Mouse (Mus musculus) B cell, adult 62 days (primary cell): ENCODE measurements around the gene Zfp658. TPM values are rescaled to one million over a fixed set of nuclear protein-coding genes. Genes with fewer than 3 reads are reported as not detected.

ENCODE experiments used
- total RNA-seq: library from RNA; stranded (reverse); gene quantifications from 4 replicates; pipeline ENCODE4 v1.2.4, GENCODE M21; 2023

The Zfp658 gene
- total RNA-seq: 2.2 to 3.0 TPM (median 2.9 TPM) in 4 replicates

DNA sequence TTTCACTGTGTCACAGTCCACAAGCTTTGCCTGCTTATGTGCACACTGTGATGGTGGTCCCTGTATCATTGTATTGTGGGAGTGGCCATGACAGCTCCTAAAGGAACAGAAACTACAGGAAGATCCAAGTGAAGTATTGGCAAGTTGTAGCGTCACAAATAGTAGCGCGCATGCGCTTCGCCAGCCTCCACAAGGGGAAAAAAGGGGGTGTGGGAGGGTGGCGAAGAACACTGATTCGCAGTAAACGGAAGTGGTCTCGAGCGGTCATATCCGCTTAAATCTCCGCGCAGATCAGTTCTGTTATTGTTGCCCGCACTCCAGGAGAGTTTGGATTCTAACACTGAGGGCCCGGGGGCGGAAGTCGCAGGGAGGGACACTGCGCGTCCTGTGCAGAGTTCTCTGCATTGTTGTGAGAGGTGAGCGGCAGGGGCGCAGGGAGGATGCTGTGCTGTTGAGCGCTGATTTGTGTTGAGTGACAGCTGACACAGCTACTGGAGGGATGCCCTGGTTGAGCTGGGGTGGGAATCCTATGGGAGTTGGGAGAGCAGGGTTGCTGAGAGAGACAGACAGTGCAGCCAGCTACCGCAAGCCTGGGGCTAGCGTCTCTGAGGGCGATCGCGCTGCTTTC, at the start of gene Zfp658:
Gene Zfp658 (plus strand): TSS at position 251 of the 628 bp plus-strand sequence.

DNA sequence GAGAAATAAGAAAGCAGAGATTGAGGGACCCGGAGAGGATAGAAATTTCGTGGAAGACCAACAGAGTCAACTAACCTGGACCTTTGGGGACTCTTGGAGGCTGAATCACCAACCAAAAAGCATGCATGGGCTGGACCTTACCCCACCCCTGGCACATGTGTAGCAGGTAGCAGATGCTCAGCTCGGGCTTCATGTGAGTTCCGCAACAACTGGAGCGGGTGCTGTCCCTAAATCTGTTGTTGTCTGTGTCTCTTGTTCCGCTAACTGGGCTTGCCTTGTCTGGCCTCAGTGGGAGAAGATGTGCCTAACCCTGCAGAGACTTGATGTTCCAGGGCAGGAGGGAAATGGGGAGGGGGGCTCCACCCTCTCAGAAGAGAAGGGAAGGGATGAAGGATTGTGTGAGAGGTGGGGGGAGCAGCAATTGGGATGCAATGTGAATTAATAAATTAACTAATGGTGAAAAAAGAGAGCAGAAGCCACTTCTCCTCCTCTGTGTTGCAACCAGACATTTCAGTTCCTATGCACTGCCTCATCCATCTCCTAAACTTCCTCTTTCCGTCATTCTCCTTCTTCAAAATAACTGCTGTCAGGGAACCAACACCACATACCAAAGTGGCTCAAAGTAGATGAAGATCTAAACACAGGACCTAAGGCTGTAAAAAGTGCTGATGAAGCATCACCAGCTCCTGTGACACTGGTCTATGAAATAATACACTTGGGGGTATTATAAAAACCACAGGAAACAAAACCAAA, 17.7 kb upstream of the Zfp658 start, which contains the start of gene Cd33:
Gene Cd33 (minus strand): TSS at position 204 of the 753 bp plus-strand sequence.

DNA sequence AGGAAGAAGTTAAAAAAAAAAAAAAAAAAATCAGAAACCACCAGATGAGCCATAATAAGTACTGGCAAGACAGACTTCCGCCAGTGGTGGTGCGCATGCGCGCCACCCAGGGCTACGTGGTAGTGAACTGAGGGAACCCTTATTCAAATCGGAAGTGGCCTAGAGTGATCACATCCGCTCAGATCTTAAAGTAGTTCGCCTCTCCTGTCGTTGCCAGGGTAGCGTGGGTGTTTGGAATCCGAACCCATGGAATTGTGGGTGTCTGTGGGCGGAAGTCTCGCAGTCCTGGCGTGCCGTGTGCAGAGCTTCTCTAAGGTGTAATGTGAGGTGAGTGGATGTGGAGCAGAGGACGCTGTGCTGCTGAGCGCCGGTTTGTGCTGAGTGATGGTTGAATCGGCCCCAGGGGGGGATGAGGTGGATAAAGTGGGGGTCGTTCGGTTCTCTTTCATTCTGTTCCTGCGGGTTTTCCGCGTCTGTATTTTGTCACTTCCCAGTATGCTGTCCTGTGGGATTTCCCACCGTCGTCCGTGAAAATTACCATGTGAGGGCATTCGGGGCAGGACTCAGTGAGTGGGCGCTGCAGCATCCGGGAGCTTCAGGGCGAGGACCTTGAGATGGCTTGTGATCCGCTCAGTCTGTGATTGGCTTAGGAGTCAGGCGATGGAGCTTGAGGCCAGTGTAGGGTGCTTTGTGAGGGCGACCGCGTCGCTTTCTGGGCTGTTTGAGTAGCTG, 17.6 kb downstream of the Zfp658 start, which contains the start of gene Zfp719:
Gene Zfp719 (plus strand): TSS at position 171 of the 732 bp plus-strand sequence.

DNA sequence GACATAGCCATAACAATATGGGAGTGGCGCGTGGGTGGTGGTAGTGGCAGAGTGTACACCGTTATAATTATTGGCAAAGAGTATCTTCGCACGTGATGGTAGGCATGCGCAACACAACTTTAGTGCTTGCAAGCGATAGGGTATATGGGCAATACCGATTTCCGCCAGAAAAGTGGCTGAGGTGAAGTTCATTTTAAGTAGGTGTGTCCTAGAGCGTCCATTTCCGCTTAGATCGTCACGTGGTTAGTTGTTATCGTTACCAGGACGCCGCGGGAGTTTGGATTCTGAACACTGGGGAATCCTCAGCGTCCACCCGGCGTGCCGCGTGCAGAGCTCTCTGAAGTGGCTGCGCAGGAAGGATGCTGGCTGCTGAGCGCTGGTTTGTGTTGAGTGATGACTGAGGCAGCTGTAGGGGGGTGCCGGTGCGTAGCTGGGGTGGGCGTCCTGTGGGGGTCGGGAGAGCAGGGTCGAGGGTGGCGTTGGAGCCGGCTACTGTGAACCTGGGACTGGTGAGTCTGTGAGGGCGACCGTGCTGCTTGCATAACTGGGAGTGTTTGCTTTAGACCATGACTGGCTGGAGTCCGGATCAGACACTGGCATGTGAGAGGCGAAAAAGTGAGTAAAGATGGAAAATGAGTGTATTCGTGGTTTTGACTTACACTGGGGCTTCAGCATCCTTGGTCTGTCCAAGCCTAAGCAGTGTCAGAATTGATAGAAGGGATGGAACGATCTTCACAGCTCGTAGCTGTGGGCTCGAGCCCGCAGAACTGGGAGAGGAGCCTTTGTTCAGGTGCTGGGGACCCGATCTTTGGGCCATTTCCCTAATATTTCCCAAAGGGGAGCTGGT, 45.1 kb downstream of the Zfp658 start, which contains the start of gene Zfp819:
Gene Zfp819 (plus strand): TSS at position 274 of the 847 bp plus-strand sequence.

Other genes with a start within 250 kb of the Zfp658 start
- 26.4 to 30.3 TPM (median 28.8 TPM) in 4 replicates for gene Zfp715, start 249.0 kb upstream of the Zfp658 start, total RNA-seq
- gene Siglecf, start 210.9 kb upstream of the Zfp658 start, total RNA-seq: 0.37 to 0.39 TPM in 2 of 4 replicates, not detected in the others
- 349 to 365 TPM (median 363 TPM) in 4 replicates for gene Siglecg, start 154.1 kb upstream of the Zfp658 start, total RNA-seq
- gene Lim2, start 134.6 kb upstream of the Zfp658 start, total RNA-seq: not detected in 4 replicates
- 1.2 to 2.3 TPM (median 1.4 TPM) in 4 replicates for gene Nkg7, start 125.2 kb upstream of the Zfp658 start, total RNA-seq
- gene Cldnd2, start 121.5 kb upstream of the Zfp658 start, total RNA-seq: not detected in 4 replicates
- 34.5 to 38.9 TPM (median 38.1 TPM) in 4 replicates for gene Etfb, start 118.2 kb upstream of the Zfp658 start, total RNA-seq
- 1.3 TPM in 1 of 4 replicates, not detected in the others for gene Gm45233, start 118.1 kb upstream of the Zfp658 start, total RNA-seq
- gene Vsig10l, start 99.1 kb upstream of the Zfp658 start, total RNA-seq: 2.0 to 4.9 TPM (median 2.6 TPM) in 4 replicates
- gene Iglon5, start 72.2 kb upstream of the Zfp658 start, total RNA-seq: not detected in 4 replicates
- not detected in 4 replicates for gene 4931406B18Rik, start 56.3 kb upstream of the Zfp658 start, total RNA-seq
- 1.9 to 3.1 TPM (median 2.9 TPM) in 4 replicates for gene Cd33, start 17.8 kb upstream of the Zfp658 start, total RNA-seq
- gene Zfp719, start 17.4 kb downstream of the Zfp658 start, total RNA-seq: 9.0 to 13.8 TPM (median 10.3 TPM) in 4 replicates
- 0.30 to 0.34 TPM in 2 of 4 replicates, not detected in the others for gene Zfp819, start 44.9 kb downstream of the Zfp658 start, total RNA-seq
- gene Ceacam18, start 72.5 kb downstream of the Zfp658 start, total RNA-seq: not detected in 4 replicates
- 1.2 to 2.4 TPM (median 1.6 TPM) in 4 replicates for gene Siglece, start 97.9 kb downstream of the Zfp658 start, total RNA-seq
- 4.6 to 7.3 TPM (median 5.8 TPM) in 4 replicates for gene Ctu1, start 109.8 kb downstream of the Zfp658 start, total RNA-seq
- gene Klk14, start 128.2 kb downstream of the Zfp658 start, total RNA-seq: not detected in 4 replicates
- gene Klk13, start 150.3 kb downstream of the Zfp658 start, total RNA-seq: not detected in 4 replicates
- gene Klk12, start 206.6 kb downstream of the Zfp658 start, total RNA-seq: not detected in 4 replicates
- gene Klk11, start 212.3 kb downstream of the Zfp658 start, total RNA-seq: not detected in 4 replicates
- gene Klk10, start 218.8 kb downstream of the Zfp658 start, total RNA-seq: not detected in 4 replicates
- gene Klk9, start 229.6 kb downstream of the Zfp658 start, total RNA-seq: not detected in 4 replicates
- 4.6 to 6.5 TPM (median 6.0 TPM) in 4 replicates for gene Klk8, start 235.3 kb downstream of the Zfp658 start, total RNA-seq
- gene Klk7, start 249.0 kb downstream of the Zfp658 start, total RNA-seq: not detected in 4 replicates